Mouse (Mus musculus) erythroblast, embryonic 14.5 days (primary cell): Measurements from ENCODE around the gene Prlhr.

Experiments
- GATA1 ChIP-seq: IDR thresholded peaks from 2 replicates; pipeline ENCODE4 v1.6.1; 2012; ENCODE audit warnings: low read length, inconsistent platforms, mixed read lengths
- TAL1 ChIP-seq: IDR thresholded peaks from 3 replicates; pipeline ENCODE4 v1.6.1; 2012; ENCODE audit warnings: low read length, inconsistent platforms, mixed read lengths

GRCm38 (mm10) chr19:60468846-60469245 is 742 bp upstream of the Prlhr start:
- no peak for TF ChIP-seq GATA1
- no peak for TF ChIP-seq TAL1
